Mouse (Mus musculus): ENCODE results near the gene Pdlim5. TPM values are rescaled to one million over a fixed set of nuclear protein-coding genes. Genes with fewer than 3 reads are reported as not detected.

Gene Pdlim5
- polyA plus RNA-seq, 1 experiment from 2014 or later = 28.9 TPM

DNA sequence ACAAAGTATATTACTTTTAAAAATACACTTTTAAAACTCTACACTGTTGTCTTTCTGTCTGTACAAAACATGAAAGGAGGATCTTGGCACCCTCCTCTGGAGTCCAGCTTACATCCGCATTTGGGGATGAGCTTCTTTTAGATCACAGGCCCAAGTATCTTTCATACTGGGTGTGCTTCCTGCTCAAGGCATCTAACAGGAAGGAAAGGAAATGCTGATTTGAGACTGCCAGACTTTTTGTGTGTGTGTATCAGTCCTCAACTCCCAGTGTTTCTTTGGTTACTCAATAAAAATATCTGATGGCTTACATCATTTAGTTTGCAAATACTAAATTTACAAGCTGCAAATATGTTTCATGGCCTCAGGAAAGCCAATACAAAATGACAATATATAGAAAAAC lies 42.3 kb downstream of the Pdlim5 start:
- H3K36me3 ChIP-seq (ENCODE audit: control insufficient read depth, insufficient read depth, low read length) = 0 out of 2 replicates have a peak, but pooled peaks cover 5% of the 10 kb centered on the region
- H3K27me3 ChIP-seq (ENCODE audit: control insufficient read depth, insufficient read depth, low read length) = no peaks in the 10 kb centered on the region
- H3K4me1 ChIP-seq (replicated peaks; ENCODE audit: control insufficient read depth, insufficient read depth) = no peaks in the 10 kb centered on the region
- no peak overlapping the region for H3K4me2 ChIP-seq (replicated peaks; ENCODE audit: low read depth)
- H3K9ac ChIP-seq (ENCODE audit: low read length) = no peak overlapping the region
- DNase-seq (ENCODE audit: low spot score) (no peak), ATAC-seq (ENCODE audit: low FRiP score, low TSS enrichment) (no peak)
- no peak overlapping the region for H3K27ac ChIP-seq (replicated peaks)
- WGBS = 81% methylated on average over 1 of the region's 1 CpGs
- H3K4me3 ChIP-seq (ENCODE audit: low read depth, low read length) = no peak overlapping the region
- TF ChIP-seq CTCF (IDR thresholded peaks at IDR 0.05; ENCODE audit: low read depth) (no peak), EP300 (optimal IDR thresholded peaks at IDR 0.05) (no peak)
- 0 out of 2 replicates have a peak, but pooled peaks cover 3% of the 10 kb centered on the region for H3K9me3 ChIP-seq (ENCODE audit: control insufficient read depth, low read length)

- 0 out of 2 replicates have a peak, but pooled peaks cover 3% of the 10 kb centered on the region for H3K9me3 ChIP-seq (ENCODE audit: control insufficient read depth, low read length)
- DNase-seq (ENCODE audit: low spot score) (no peak), ATAC-seq (ENCODE audit: low FRiP score, low TSS enrichment) (no peak)
- no peak overlapping the region for H3K9ac ChIP-seq (ENCODE audit: low read length)
- no peaks in the 10 kb centered on the region for H3K4me1 ChIP-seq (replicated peaks; ENCODE audit: control insufficient read depth, insufficient read depth)
- H3K27ac ChIP-seq (replicated peaks) = no peak overlapping the region
- H3K4me2 ChIP-seq (replicated peaks; ENCODE audit: low read depth) = no peak overlapping the region
- H3K27me3 ChIP-seq (ENCODE audit: control insufficient read depth, insufficient read depth, low read length) = no peaks in the 10 kb centered on the region
- 42% methylated on average over 3 of the region's 3 CpGs for WGBS
- no peak overlapping the region for H3K4me3 ChIP-seq (ENCODE audit: low read depth, low read length)
- 0 out of 2 replicates have a peak, but pooled peaks cover 5% of the 10 kb centered on the region for H3K36me3 ChIP-seq (ENCODE audit: control insufficient read depth, insufficient read depth, low read length)
- TF ChIP-seq EP300 (optimal IDR thresholded peaks at IDR 0.05) (no peak), CTCF (IDR thresholded peaks at IDR 0.05; ENCODE audit: low read depth) (no peak)
Measured at GRCm38 (mm10) chr3:142350513-142350912, 45.0 kb downstream of the Pdlim5 start.

GRCm38 (mm10) chr3:142348816-142349631 lies 46.5 kb downstream of the Pdlim5 start:
- H3K9ac ChIP-seq (ENCODE audit: low read length) = no peak overlapping the region
- no peaks in the 10 kb centered on the region for H3K4me1 ChIP-seq (replicated peaks; ENCODE audit: control insufficient read depth, insufficient read depth)
- WGBS = 68% methylated on average over 5 of the region's 5 CpGs
- ATAC-seq (ENCODE audit: low FRiP score, low TSS enrichment) (peak; percentile 95), DNase-seq (ENCODE audit: low spot score) (peak; percentile 76)
- no peaks in the 10 kb centered on the region for H3K27me3 ChIP-seq (ENCODE audit: control insufficient read depth, insufficient read depth, low read length)
- H3K9me3 ChIP-seq (ENCODE audit: control insufficient read depth, low read length) = 0 out of 2 replicates have a peak, but pooled peaks cover 3% of the 10 kb centered on the region
- TF ChIP-seq CTCF (IDR thresholded peaks at IDR 0.05; ENCODE audit: low read depth) (no peak), EP300 (optimal IDR thresholded peaks at IDR 0.05) (no peak)
- H3K4me2 ChIP-seq (replicated peaks; ENCODE audit: low read depth) = no peak overlapping the region
- H3K36me3 ChIP-seq (ENCODE audit: control insufficient read depth, insufficient read depth, low read length) = 0 out of 2 replicates have a peak, but pooled peaks cover 5% of the 10 kb centered on the region
- H3K4me3 ChIP-seq (ENCODE audit: low read depth, low read length) = no peak overlapping the region
- peak overlapping the region; percentile 87 for H3K27ac ChIP-seq (replicated peaks)

- H3K4me3 ChIP-seq (ENCODE audit: low read depth, low read length) = no peak overlapping the region
- H3K27me3 ChIP-seq (ENCODE audit: control insufficient read depth, insufficient read depth, low read length) = no peaks in the 10 kb centered on the region
- H3K36me3 ChIP-seq (ENCODE audit: control insufficient read depth, insufficient read depth, low read length) = 0 out of 2 replicates have a peak, but pooled peaks cover 5% of the 10 kb centered on the region
- no peaks in the 10 kb centered on the region for H3K4me1 ChIP-seq (replicated peaks; ENCODE audit: control insufficient read depth, insufficient read depth)
- no peak overlapping the region for H3K4me2 ChIP-seq (replicated peaks; ENCODE audit: low read depth)
- no peak for DNase-seq (ENCODE audit: low spot score)
- WGBS = 58% methylated on average over 6 of the region's 6 CpGs
- TF ChIP-seq EP300 (optimal IDR thresholded peaks at IDR 0.05) = no peak
- TF ChIP-seq CTCF (IDR thresholded peaks at IDR 0.05; ENCODE audit: low read depth) = no peak
- H3K27ac ChIP-seq (replicated peaks) = no peak overlapping the region
- ATAC-seq (ENCODE audit: low FRiP score, low TSS enrichment) = no peak
- H3K9ac ChIP-seq (ENCODE audit: low read length) = no peak overlapping the region
- 0 out of 2 replicates have a peak, but pooled peaks cover 3% of the 10 kb centered on the region for H3K9me3 ChIP-seq (ENCODE audit: control insufficient read depth, low read length)
Measured at GRCm38 (mm10) chr3:142346261-142346660, 49.2 kb downstream of the Pdlim5 start.

- ATAC-seq (ENCODE audit: low FRiP score, low TSS enrichment) (no peak), DNase-seq (ENCODE audit: low spot score) (no peak)
- H3K9me3 ChIP-seq (ENCODE audit: control insufficient read depth, low read length) = 0 out of 2 replicates have a peak, but pooled peaks cover 3% of the 10 kb centered on the region
- H3K4me1 ChIP-seq (replicated peaks; ENCODE audit: control insufficient read depth, insufficient read depth) = no peaks in the 10 kb centered on the region
- H3K27ac ChIP-seq (replicated peaks) = 0 out of 2 replicates have a peak overlapping the region, but pooled peaks have one; percentile 14
- H3K4me3 ChIP-seq (ENCODE audit: low read depth, low read length) = no peak overlapping the region
- no peaks in the 10 kb centered on the region for H3K27me3 ChIP-seq (ENCODE audit: control insufficient read depth, insufficient read depth, low read length)
- H3K9ac ChIP-seq (ENCODE audit: low read length) = no peak overlapping the region
- H3K4me2 ChIP-seq (replicated peaks; ENCODE audit: low read depth) = no peak overlapping the region
- WGBS = 46% methylated on average over 8 of the region's 8 CpGs
- 0 out of 2 replicates have a peak, but pooled peaks cover 5% of the 10 kb centered on the region for H3K36me3 ChIP-seq (ENCODE audit: control insufficient read depth, insufficient read depth, low read length)
- no peak for TF ChIP-seq EP300 (optimal IDR thresholded peaks at IDR 0.05)
- TF ChIP-seq CTCF (IDR thresholded peaks at IDR 0.05; ENCODE audit: low read depth) = no peak
Measured at GRCm38 (mm10) chr3:142345235-142346125, 50.0 kb downstream of the Pdlim5 start.

All from stomach, postnatal 0 days (tissue).